Mouse (Mus musculus): ENCODE data around the gene Abcg1. TPM values are rescaled to one million over a fixed set of nuclear protein-coding genes. Genes with fewer than 3 reads are reported as not detected.

The Abcg1 gene
- polyA plus RNA-seq, 1 experiment from 2014 or later = 8.9 TPM

- Histone ChIP-seq H3K36me3 (replicated peaks; ENCODE audit: insufficient read depth, low read length) (0 out of 2 replicates have a peak, but pooled peaks cover 2% of the 10 kb centered on the region), H3K4me3 (ENCODE audit: low read depth, low read length) (no peak overlapping the region), H3K9me3 (ENCODE audit: low read length) (no peaks in the 10 kb centered on the region), H3K4me1 (ENCODE audit: insufficient read depth) (peaks cover 47% of the 10 kb centered on the region), H3K9ac (replicated peaks) (no peak overlapping the region), H3K27me3 (ENCODE audit: insufficient read depth, low read length) (no peaks in the 10 kb centered on the region), H3K27ac (ENCODE audit: low read depth) (peak overlapping the region; percentile 59; the same call in 1 of the 2 replicates), H3K4me2 (ENCODE audit: low read depth, low read length) (no peak overlapping the region)
- ATAC-seq (peak; percentile 49), DNase-seq (no peak)
- no peak for TF ChIP-seq CTCF (IDR thresholded peaks at IDR 0.05; ENCODE audit: low read depth)
- TF ChIP-seq EP300 (IDR thresholded peaks at IDR 0.05; ENCODE audit: low read depth) = no peak
- WGBS (ENCODE audit: insufficient replicate concordance) = 64% methylated on average over 12 of the region's 12 CpGs
These were observed 21.8 kb downstream of the Abcg1 start for GRCm38 (mm10) chr17:31079078-31079840.

GRCm38 (mm10) chr17:31082296-31083078 is 25.0 kb downstream of the Abcg1 start:
- DNase-seq = no peak
- Histone ChIP-seq H3K27me3 (ENCODE audit: insufficient read depth, low read length) (no peaks in the 10 kb centered on the region), H3K36me3 (replicated peaks; ENCODE audit: insufficient read depth, low read length) (0 out of 2 replicates have a peak, but pooled peaks cover 2% of the 10 kb centered on the region), H3K4me2 (ENCODE audit: low read depth, low read length) (no peak overlapping the region), H3K9me3 (ENCODE audit: low read length) (no peaks in the 10 kb centered on the region), H3K9ac (replicated peaks) (no peak overlapping the region), H3K4me1 (ENCODE audit: insufficient read depth) (peaks cover 22% of the 10 kb centered on the region), H3K27ac (ENCODE audit: low read depth) (no peak overlapping the region), H3K4me3 (ENCODE audit: low read depth, low read length) (no peak overlapping the region)
- WGBS (ENCODE audit: insufficient replicate concordance) = 78% methylated on average over 4 of the region's 4 CpGs
- TF ChIP-seq EP300 (IDR thresholded peaks at IDR 0.05; ENCODE audit: low read depth) (no peak), CTCF (IDR thresholded peaks at IDR 0.05; ENCODE audit: low read depth) (no peak)
- ATAC-seq = no peak

DNA sequence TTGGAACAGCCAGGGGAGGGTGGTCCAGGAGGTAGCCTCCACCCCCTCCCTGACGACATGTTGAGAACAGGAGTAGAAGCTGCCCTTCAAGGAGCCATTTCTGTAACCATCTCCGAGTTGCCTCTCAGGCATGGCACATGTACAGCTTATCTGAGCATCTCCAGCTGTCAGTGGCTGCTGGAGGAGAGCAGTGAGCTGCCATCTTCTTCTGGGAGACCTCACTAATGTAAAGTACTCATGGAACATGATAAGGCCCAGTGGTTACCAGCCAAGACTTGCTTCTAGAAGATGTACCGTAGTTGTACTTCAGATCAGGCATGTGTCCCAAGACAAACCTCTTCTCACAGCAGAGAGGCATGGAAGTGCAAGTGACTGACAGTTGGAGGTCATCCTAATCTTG is 28.0 kb downstream of the Abcg1 start:
- DNase-seq (no peak), ATAC-seq (no peak)
- WGBS (ENCODE audit: insufficient replicate concordance) = 52% methylated on average over 3 of the region's 3 CpGs
- Histone ChIP-seq H3K9me3 (ENCODE audit: low read length) (no peaks in the 10 kb centered on the region), H3K4me3 (ENCODE audit: low read depth, low read length) (no peak overlapping the region), H3K27me3 (ENCODE audit: insufficient read depth, low read length) (no peaks in the 10 kb centered on the region), H3K27ac (ENCODE audit: low read depth) (no peak overlapping the region), H3K4me2 (ENCODE audit: low read depth, low read length) (no peak overlapping the region), H3K4me1 (ENCODE audit: insufficient read depth) (peaks cover 41% of the 10 kb centered on the region), H3K9ac (replicated peaks) (no peak overlapping the region), H3K36me3 (replicated peaks; ENCODE audit: insufficient read depth, low read length) (0 out of 2 replicates have a peak, but pooled peaks cover 2% of the 10 kb centered on the region)
- no peak for TF ChIP-seq EP300 (IDR thresholded peaks at IDR 0.05; ENCODE audit: low read depth)
- no peak for TF ChIP-seq CTCF (IDR thresholded peaks at IDR 0.05; ENCODE audit: low read depth)

- WGBS (ENCODE audit: insufficient replicate concordance) = 86% methylated on average over 7 of the region's 7 CpGs
- no peak for DNase-seq
These were observed 28.7 kb downstream of the Abcg1 start for GRCm38 (mm10) chr17:31086196-31086595.

DNA sequence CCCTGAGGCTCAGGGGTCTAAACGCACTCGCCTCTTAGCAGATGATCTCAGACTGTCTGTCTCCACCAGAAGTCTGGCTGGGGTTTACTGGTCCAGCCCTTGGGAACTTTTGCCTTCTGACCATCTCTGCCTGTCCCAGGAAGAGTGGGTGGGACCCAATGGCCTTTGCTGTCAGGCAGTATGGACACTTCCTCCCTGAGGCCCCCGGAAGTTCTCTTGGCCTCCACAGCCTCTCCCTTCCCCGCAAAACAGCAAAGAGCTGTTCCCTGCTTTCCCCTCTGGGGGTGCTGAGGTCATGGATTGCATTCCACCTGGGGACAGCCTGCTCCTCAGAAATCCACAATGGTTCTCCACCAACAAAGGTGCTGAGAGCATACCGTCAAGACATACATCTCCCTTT is 31.2 kb downstream of the Abcg1 start:
- DNase-seq (no peak), ATAC-seq (0 out of 2 replicates have a peak, but pooled peaks have one; percentile 27)
- Histone ChIP-seq H3K9ac (replicated peaks) (no peak overlapping the region), H3K36me3 (replicated peaks; ENCODE audit: insufficient read depth, low read length) (peaks cover 9% of the 10 kb centered on the region), H3K4me3 (ENCODE audit: low read depth, low read length) (no peak overlapping the region), H3K27ac (ENCODE audit: low read depth) (peak overlapping the region; percentile 70; the same call in 1 of the 2 replicates), H3K9me3 (ENCODE audit: low read length) (no peaks in the 10 kb centered on the region), H3K4me1 (ENCODE audit: insufficient read depth) (peaks cover 44% of the 10 kb centered on the region), H3K4me2 (ENCODE audit: low read depth, low read length) (no peak overlapping the region), H3K27me3 (ENCODE audit: insufficient read depth, low read length) (no peaks in the 10 kb centered on the region)
- WGBS (ENCODE audit: insufficient replicate concordance) = 49% methylated on average over 5 of the region's 5 CpGs
- TF ChIP-seq CTCF (IDR thresholded peaks at IDR 0.05; ENCODE audit: low read depth) (no peak; the same call in 1 of the 2 replicates), EP300 (IDR thresholded peaks at IDR 0.05; ENCODE audit: low read depth) (no peak)

More at GRCm38 (mm10) chr17:31086196-31086595, 28.7 kb downstream of the Abcg1 start:
- H3K36me3 ChIP-seq (replicated peaks; ENCODE audit: insufficient read depth, low read length) = 0 out of 2 replicates have a peak, but pooled peaks cover under 1% of the 10 kb centered on the region
- H3K4me1 ChIP-seq (ENCODE audit: insufficient read depth) = peaks cover 47% of the 10 kb centered on the region
- ATAC-seq = no peak
- no peak overlapping the region for H3K9ac ChIP-seq (replicated peaks)
- H3K4me2 ChIP-seq (ENCODE audit: low read depth, low read length) = no peak overlapping the region
- H3K4me3 ChIP-seq (ENCODE audit: low read depth, low read length) = no peak overlapping the region
- no peak for TF ChIP-seq EP300 (IDR thresholded peaks at IDR 0.05; ENCODE audit: low read depth)
- no peaks in the 10 kb centered on the region for H3K9me3 ChIP-seq (ENCODE audit: low read length)
- no peaks in the 10 kb centered on the region for H3K27me3 ChIP-seq (ENCODE audit: insufficient read depth, low read length)
- no peak overlapping the region for H3K27ac ChIP-seq (ENCODE audit: low read depth)

DNA sequence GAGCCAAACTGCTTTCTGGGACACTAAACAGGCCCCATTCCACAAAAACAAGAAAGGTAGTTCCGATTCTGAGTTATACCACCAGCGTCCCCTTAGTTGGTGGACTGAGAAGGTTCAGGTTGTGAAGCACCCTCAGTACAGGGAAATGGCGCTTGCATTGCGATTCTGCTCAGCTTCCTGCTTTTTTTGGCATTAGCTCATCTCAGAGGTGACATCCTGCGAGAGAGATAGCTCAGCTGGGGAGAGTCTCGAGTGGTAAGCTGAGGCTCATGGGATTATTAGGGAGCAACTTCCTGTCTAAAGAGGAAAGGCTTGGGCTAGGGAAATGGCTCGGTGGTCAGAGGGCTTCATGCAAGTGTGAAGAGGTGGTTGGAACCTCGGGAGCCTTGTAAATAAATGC is 32.4 kb downstream of the Abcg1 start:
- H3K4me1 ChIP-seq (ENCODE audit: insufficient read depth) = peaks cover 44% of the 10 kb centered on the region
- no peak overlapping the region for H3K4me2 ChIP-seq (ENCODE audit: low read depth, low read length)
- peak overlapping the region; percentile 70; the same call in 1 of the 2 replicates for H3K27ac ChIP-seq (ENCODE audit: low read depth)
- DNase-seq = no peak
- ATAC-seq = no peak
- TF ChIP-seq CTCF (IDR thresholded peaks at IDR 0.05; ENCODE audit: low read depth) (no peak), EP300 (IDR thresholded peaks at IDR 0.05; ENCODE audit: low read depth) (no peak)
- H3K27me3 ChIP-seq (ENCODE audit: insufficient read depth, low read length) = no peaks in the 10 kb centered on the region
- peaks cover 9% of the 10 kb centered on the region for H3K36me3 ChIP-seq (replicated peaks; ENCODE audit: insufficient read depth, low read length)
- WGBS (ENCODE audit: insufficient replicate concordance) = 54% methylated on average over 8 of the region's 8 CpGs
- no peak overlapping the region for H3K9ac ChIP-seq (replicated peaks)
- no peak overlapping the region for H3K4me3 ChIP-seq (ENCODE audit: low read depth, low read length)
- no peaks in the 10 kb centered on the region for H3K9me3 ChIP-seq (ENCODE audit: low read length)
